Comparison of ENCODE assay signal across 20 mouse cellular contexts in genomic region chr7:112449954-112450700, GRCm38 (mm10). TPM values are rescaled to one million over a fixed set of nuclear protein-coding genes. Genes with fewer than 3 reads are reported as not detected.
DNase-seq lines count a peak whose midpoint lies in the region; ATAC-seq and TF ChIP-seq lines count a peak whose summit lies in the region.
"Had no signal": no experiment of that assay in that cellular context is flagged by ENCODE, and none has a peak within 500 bp of the region (broad histone marks: within the 10 kb centered on the region; RNA-seq: fewer than 3 reads in every experiment).

No protein-coding gene starts in this region.

- H3K79me2 ChIP-seq in liver, adult 2 months (ENCODE audit: control insufficient read depth, insufficient read depth, low read length), result peaks cover 8% of the 10 kb centered on the region; the same call in 1 of the 2 replicates

- H3K36me3 ChIP-seq in kidney, embryonic 16.5 days (ENCODE audit: insufficient read depth, low read length), result 0 out of 2 replicates have a peak, but pooled peaks cover 4% of the 10 kb centered on the region
- H3K36me3 ChIP-seq in intestine, embryonic 16.5 days (ENCODE audit: control insufficient read depth, insufficient read depth, low read length), result no peaks in the 10 kb centered on the region
- no peaks in the 10 kb centered on the region for H3K36me3 ChIP-seq in liver, adult 2 months (ENCODE audit: control insufficient read depth, insufficient read depth, low read length)
- H3K36me3 ChIP-seq in stomach, postnatal 0 days (ENCODE audit: control insufficient read depth, insufficient read depth, low read length), result no peaks in the 10 kb centered on the region
- no peaks in the 10 kb centered on the region for H3K36me3 ChIP-seq in neural tube, embryonic 15.5 days
- H3K36me3 ChIP-seq: embryonic facial prominence, embryonic 15.5 days; forebrain, embryonic 10.5 days; hindbrain, embryonic 15.5 days; lung, embryonic 15.5 days had no signal

- peaks cover 23% of the 10 kb centered on the region for H3K4me1 ChIP-seq in kidney, embryonic 16.5 days (ENCODE audit: insufficient read depth, low read length)
- peaks cover 27% of the 10 kb centered on the region for H3K4me1 ChIP-seq in intestine, embryonic 16.5 days (ENCODE audit: control insufficient read depth, insufficient read depth, low read length)
- H3K4me1 ChIP-seq in liver, adult 2 months (ENCODE audit: control insufficient read depth, insufficient read depth, low read length), result peaks cover 30% of the 10 kb centered on the region
- H3K4me1 ChIP-seq in stomach, postnatal 0 days (replicated peaks; ENCODE audit: control insufficient read depth, insufficient read depth), result peaks cover 13% of the 10 kb centered on the region
- H3K4me1 ChIP-seq in neural tube, embryonic 15.5 days, result peaks cover 10% of the 10 kb centered on the region

- 85% methylated on average over 8 of the region's 8 CpGs for WGBS in kidney, embryonic 16.5 days
- WGBS in intestine, embryonic 16.5 days, result 76% methylated on average over 8 of the region's 8 CpGs
- 22% methylated on average over 8 of the region's 8 CpGs for WGBS in liver, adult 2 months
- 69% methylated on average over 8 of the region's 8 CpGs for WGBS in stomach, postnatal 0 days
- 90% methylated on average over 8 of the region's 8 CpGs for whole genome bisulfite sequencing in neural tube, embryonic 15.5 days

- TF ChIP-seq EP300 in stomach, postnatal 0 days (optimal IDR thresholded peaks at IDR 0.05), result no peak

- no peak overlapping the region for H3K4me3 ChIP-seq in kidney, embryonic 16.5 days (ENCODE audit: low read length)
- H3K4me3 ChIP-seq in intestine, embryonic 16.5 days (ENCODE audit: low read length), result no peak overlapping the region
- no peak overlapping the region for H3K4me3 ChIP-seq in liver, adult 2 months (ENCODE audit: insufficient read depth, low read depth, low read length)
- no peak overlapping the region for H3K4me3 ChIP-seq in stomach, postnatal 0 days (ENCODE audit: low read depth, low read length)
- H3K4me3 ChIP-seq in neural tube, embryonic 15.5 days (replicated peaks), result no peak overlapping the region
- H3K4me3 ChIP-seq: embryonic facial prominence, embryonic 15.5 days; forebrain, embryonic 10.5 days; heart, embryonic 12.5 days; hindbrain, embryonic 15.5 days; layer of hippocampus, adult 2 months; lung, embryonic 15.5 days had no signal

- TF ChIP-seq CTCF in liver, adult 2 months (IDR thresholded peaks at IDR 0.05; ENCODE audit: low read depth, low read length), result no peak
- no peak for TF ChIP-seq CTCF in stomach, postnatal 0 days (IDR thresholded peaks at IDR 0.05; ENCODE audit: low read depth)

- H3K9me3 ChIP-seq in kidney, embryonic 16.5 days (ENCODE audit: low read length), result no peaks in the 10 kb centered on the region
- H3K9me3 ChIP-seq in intestine, embryonic 16.5 days (ENCODE audit: control insufficient read depth, low read length), result no peaks in the 10 kb centered on the region
- no peaks in the 10 kb centered on the region for H3K9me3 ChIP-seq in stomach, postnatal 0 days (ENCODE audit: control insufficient read depth, low read length)
- H3K9me3 ChIP-seq in neural tube, embryonic 15.5 days (replicated peaks), result no peaks in the 10 kb centered on the region
- H3K9me3 ChIP-seq: embryonic facial prominence, embryonic 15.5 days; heart, embryonic 12.5 days; hindbrain, embryonic 15.5 days; lung, embryonic 15.5 days had no signal

- no peak for ATAC-seq in kidney, embryonic 16.5 days (ENCODE audit: low FRiP score, low TSS enrichment)
- 0 out of 2 replicates have a peak, but pooled peaks have one; percentile 14 for ATAC-seq in intestine, embryonic 16.5 days
- peak; percentile 89 for ATAC-seq in stomach, postnatal 0 days (ENCODE audit: low FRiP score, low TSS enrichment)
- no peak for ATAC-seq in neural tube, embryonic 15.5 days (ENCODE audit: low FRiP score)
- ATAC-seq in megakaryocyte, adult 5-6 weeks (ENCODE audit: poor library complexity, severe bottlenecking), result no peak

- H3K4me2 ChIP-seq in kidney, embryonic 16.5 days (replicated peaks; ENCODE audit: low read depth, low read length), result no peak overlapping the region
- no peak overlapping the region for H3K4me2 ChIP-seq in intestine, embryonic 16.5 days (ENCODE audit: low read depth, low read length)
- H3K4me2 ChIP-seq in stomach, postnatal 0 days (replicated peaks; ENCODE audit: low read depth), result no peak overlapping the region
- no peak overlapping the region for H3K4me2 ChIP-seq in neural tube, embryonic 15.5 days
- H3K4me2 ChIP-seq: embryonic facial prominence, embryonic 15.5 days; heart, embryonic 12.5 days; hindbrain, embryonic 15.5 days; lung, embryonic 15.5 days had no signal

- peak; percentile 72 for DNase-seq in kidney, adult 18-20 months
- peak; percentile 99 for DNase-seq in liver, adult 2 months (ENCODE audit: extremely low read depth, low read depth, low spot score)
- DNase-seq in stomach, postnatal 0 days (ENCODE audit: low spot score), result peak; percentile 80
- DNase-seq: cerebellum, adult 11 months; cerebellum, postnatal 14 days; embryo, embryonic 11 days; midbrain, embryonic 14.5 days; retina, postnatal 1 day; right cerebral cortex, postnatal 4 days had no signal

- H3K9ac ChIP-seq in kidney, embryonic 16.5 days (replicated peaks; ENCODE audit: low read length), result no peak overlapping the region
- H3K9ac ChIP-seq in intestine, embryonic 16.5 days (ENCODE audit: low read depth, low read length), result no peak overlapping the region
- H3K9ac ChIP-seq in liver, adult 2 months (ENCODE audit: low read depth, low read length), result no peak overlapping the region; the same call in 1 of the 2 replicates
- no peak overlapping the region for H3K9ac ChIP-seq in stomach, postnatal 0 days (ENCODE audit: low read length)
- no peak overlapping the region for H3K9ac ChIP-seq in neural tube, embryonic 15.5 days (replicated peaks)
- H3K9ac ChIP-seq: embryonic facial prominence, embryonic 15.5 days; heart, embryonic 12.5 days; hindbrain, embryonic 15.5 days; lung, embryonic 15.5 days had no signal

- TF ChIP-seq POLR2A in liver, adult 2 months (IDR thresholded peaks at IDR 0.05; ENCODE audit: extremely low read depth, insufficient read depth, low read length), result no peak

- no peak overlapping the region for H3K27ac ChIP-seq in kidney, embryonic 16.5 days (ENCODE audit: low read length)
- no peak overlapping the region for H3K27ac ChIP-seq in intestine, embryonic 16.5 days (ENCODE audit: low read length)
- peak overlapping the region; percentile 87 for H3K27ac ChIP-seq in liver, adult 2 months (replicated peaks; ENCODE audit: insufficient read depth, low read depth, low read length)
- peak overlapping the region; percentile 63 for H3K27ac ChIP-seq in stomach, postnatal 0 days (replicated peaks)
- no peak overlapping the region for H3K27ac ChIP-seq in neural tube, embryonic 15.5 days (replicated peaks)
- H3K27ac ChIP-seq: embryonic facial prominence, embryonic 15.5 days; forebrain, embryonic 10.5 days; hindbrain, embryonic 15.5 days; layer of hippocampus, adult 2 months; lung, embryonic 15.5 days; macrophage had no signal

- no peaks in the 10 kb centered on the region for H3K27me3 ChIP-seq in kidney, embryonic 16.5 days (ENCODE audit: insufficient read depth, low read length)
- H3K27me3 ChIP-seq in intestine, embryonic 16.5 days (replicated peaks; ENCODE audit: control insufficient read depth, insufficient read depth, low read length), result no peaks in the 10 kb centered on the region
- no peaks in the 10 kb centered on the region for H3K27me3 ChIP-seq in liver, adult 2 months (ENCODE audit: control insufficient read depth, insufficient read depth, low read length)
- no peaks in the 10 kb centered on the region for H3K27me3 ChIP-seq in stomach, postnatal 0 days (ENCODE audit: control insufficient read depth, insufficient read depth, low read length)
- H3K27me3 ChIP-seq in neural tube, embryonic 15.5 days (replicated peaks), result no peaks in the 10 kb centered on the region
- H3K27me3 ChIP-seq: embryonic facial prominence, embryonic 15.5 days; heart, embryonic 12.5 days; hindbrain, embryonic 15.5 days; lung, embryonic 15.5 days had no signal

RNA-seq across cellular contexts. Expression of gene Parva, which starts 22.8 kb away (rescaled TPM):
- 120 and 126 TPM in 2 replicates for polyA plus RNA-seq in kidney, embryonic 16.5 days (2015; fragmentation: Nextera tagmentation; extraction: Ambion mirVana)
- 78.5 and 80.0 TPM in 2 replicates for polyA plus RNA-seq in intestine, embryonic 16.5 days (2015; fragmentation: Nextera tagmentation; extraction: Ambion mirVana)
- total RNA-seq in liver, adult 2 months (2014; rRNA removed), result 18.8 and 24.4 TPM in 2 replicates
- 27.2 and 34.5 TPM in 2 replicates for polyA plus RNA-seq in liver, adult 2 months (2012; rRNA removed)
- 69.5 and 72.3 TPM in 2 replicates for polyA plus RNA-seq in stomach, postnatal 0 days (2015; fragmentation: Nextera tagmentation; extraction: Ambion mirVana)
- 23.7 and 33.5 TPM in 2 replicates for polyA plus RNA-seq in neural tube, embryonic 15.5 days (2015; fragmentation: Nextera tagmentation; extraction: Ambion mirVana)
- total RNA-seq in megakaryocyte, adult 5-6 weeks (2015), result not detected in 2 replicates
- not detected in 2 replicates for total RNA-seq in megakaryocyte, adult 5-6 weeks (2017)

Comparison
In these comparisons a context has a peak if more than half of its experiments do, and no peak if none do; other contexts are left out.
1. ATAC-seq: peak in intestine, embryonic 16.5 days (single experiment) and stomach, postnatal 0 days (single experiment); none in kidney, embryonic 16.5 days (single experiment), neural tube, embryonic 15.5 days (single experiment) and megakaryocyte, adult 5-6 weeks (single experiment).
2. H3K27ac ChIP-seq: peak in liver, adult 2 months (single experiment) and stomach, postnatal 0 days (single experiment); none in kidney, embryonic 16.5 days (single experiment), intestine, embryonic 16.5 days (single experiment) and neural tube, embryonic 15.5 days (single experiment).
3. Peak in every context shown above with its lines, with median percentiles within 50 percentile points of each other: DNase-seq.